Mouse (Mus musculus) inflammation-experienced regulatory T-cells, adult 6 months (primary cell): ENCODE results near the gene Galc. TPM values are rescaled to one million over a fixed set of nuclear protein-coding genes. Genes with fewer than 3 reads are reported as not detected.

Source experiments
- ATAC-seq: one replicate; pipeline ENCODE4 v1.8.0; 2017
- polyA plus RNA-seq, 3 experiments: library from polyadenylated mRNA; unstranded; fragments of 100-300 nt; shearing (Covaris generic); gene quantifications; one replicate each; pipeline ENCODE4 v1.2.1; 2017

The Galc gene
- polyA plus RNA-seq, 3 experiments from 2014 or later: 2.1 to 3.3 (median 2.5) TPM

GRCm38 (mm10) chr12:98180235-98180800 lies 78.9 kb downstream of the Galc start:
- ATAC-seq: no peak

- ATAC-seq: no peak
Measured at GRCm38 (mm10) chr12:98179496-98179895, 79.8 kb downstream of the Galc start.

- no peak for ATAC-seq
Measured at GRCm38 (mm10) chr12:98176632-98177031, 82.6 kb downstream of the Galc start.

- no peak for ATAC-seq
Measured at GRCm38 (mm10) chr12:98161901-98162300, 97.4 kb downstream of the Galc start.

- ATAC-seq: no peak
Measured at GRCm38 (mm10) chr12:98160867-98161266, 98.4 kb downstream of the Galc start.

Other genes starting within 250 kb of the Galc start
- gene Gpr65, start 9.2 kb upstream of the Galc start, polyA plus RNA-seq: 10 to 100 TPM; 54.3 to 60.4 (median 55.9) TPM